Mouse (Mus musculus) CD4-positive helper T cell, adult 2 months (primary cell): ENCODE results near the gene Prex1.
A peak's percentile ranks its signal among the peaks of the same experiment; 100 is the strongest.

ENCODE experiments used
- DNase-seq: peaks from one replicate; pipeline ENCODE4 v3.0.0-alpha.2; 2012; ENCODE audit warnings: low read depth, missing footprints, low spot score

Gene Prex1

GRCm38 (mm10) chr2:166726891-166727290 is 13.3 kb upstream of the Prex1 start:
- DNase-seq, result no peak

- no peak for DNase-seq
These were observed 6.8 kb upstream of the Prex1 start for GRCm38 (mm10) chr2:166720416-166720815.

GRCm38 (mm10) chr2:166719930-166720305 is 6.3 kb upstream of the Prex1 start:
- no peak for DNase-seq

GRCm38 (mm10) chr2:166719301-166719929 is 5.8 kb upstream of the Prex1 start:
- DNase-seq, result peak; percentile 46

- DNase-seq, result no peak
These were observed 2.4 kb upstream of the Prex1 start for GRCm38 (mm10) chr2:166716067-166716466.

GRCm38 (mm10) chr2:166714427-166714699 is 731 bp upstream of the Prex1 start:
- no peak for DNase-seq

GRCm38 (mm10) chr2:166712801-166713689 is 587 bp downstream of the Prex1 start:
- DNase-seq, result peak; percentile 66

- DNase-seq, result peak; percentile 68
These were observed 1.3 kb downstream of the Prex1 start for GRCm38 (mm10) chr2:166712310-166712709.

GRCm38 (mm10) chr2:166711681-166712132 is 1.9 kb downstream of the Prex1 start:
- peak; percentile 27 for DNase-seq

GRCm38 (mm10) chr2:166709883-166710282 is 3.7 kb downstream of the Prex1 start:
- DNase-seq, result no peak

- peak; percentile 80 for DNase-seq
These were observed 5.3 kb downstream of the Prex1 start for GRCm38 (mm10) chr2:166708304-166708703.

- no peak for DNase-seq
These were observed 7.1 kb downstream of the Prex1 start for GRCm38 (mm10) chr2:166706526-166706925.

- no peak for DNase-seq
These were observed 10.1 kb downstream of the Prex1 start for GRCm38 (mm10) chr2:166703491-166703890.

- DNase-seq, result peak; percentile 84
These were observed 11.6 kb downstream of the Prex1 start for GRCm38 (mm10) chr2:166702113-166702445.

GRCm38 (mm10) chr2:166701248-166702112 is 12.2 kb downstream of the Prex1 start:
- DNase-seq, result peak; percentile 91

GRCm38 (mm10) chr2:166700732-166701131 is 12.9 kb downstream of the Prex1 start:
- DNase-seq, result no peak

GRCm38 (mm10) chr2:166700116-166700515 is 13.5 kb downstream of the Prex1 start:
- DNase-seq, result no peak

GRCm38 (mm10) chr2:166699552-166699951 is 14.1 kb downstream of the Prex1 start:
- DNase-seq, result no peak

- DNase-seq, result no peak
These were observed 19.0 kb downstream of the Prex1 start for GRCm38 (mm10) chr2:166694616-166695015.

- peak; percentile 45 for DNase-seq
These were observed 20.2 kb downstream of the Prex1 start for GRCm38 (mm10) chr2:166693394-166693793.

GRCm38 (mm10) chr2:166691602-166692509 is 21.8 kb downstream of the Prex1 start:
- no peak for DNase-seq
